Mouse (Mus musculus) limb, embryonic 12.5 days (tissue): ENCODE data around the gene Focad. TPM values are rescaled to one million over a fixed set of nuclear protein-coding genes. Genes with fewer than 3 reads are reported as not detected.

Experiments used
- ATAC-seq: fragments of 200-750 bp; cut with Nextera tagmentation; 2 replicates; pipeline ENCODE4 v1.8.0; 2017; ENCODE audit warnings: low read depth, moderate TSS enrichment; ENCODE audit not compliant: insufficient number of reproducible peaks, insufficient read depth, low FRiP score, low TSS enrichment
- H3K27ac ChIP-seq: fragments of 300-500 bp; sonication (generic); 2 replicates; pipeline ENCODE4 v1.5.1; 2016; ENCODE audit warnings: mild to moderate bottlenecking, moderate library complexity
- H3K27me3 ChIP-seq: fragments of 300-500 bp; sonication (generic); 2 replicates; pipeline ENCODE4 v1.6.1; 2016; ENCODE audit warnings: mild to moderate bottlenecking, moderate library complexity
- H3K36me3 ChIP-seq: fragments of 300-500 bp; sonication (generic); 2 replicates; pipeline ENCODE4 v1.6.1; 2016; ENCODE audit warnings: mild to moderate bottlenecking, moderate library complexity
- H3K4me1 ChIP-seq: fragments of 300-500 bp; sonication (generic); replicated peaks from 2 replicates; pipeline ENCODE4 v1.6.1; 2016
- H3K4me2 ChIP-seq: fragments of 300-500 bp; sonication (generic); 2 replicates; pipeline ENCODE4 v1.6.1; 2016; ENCODE audit warnings: mild to moderate bottlenecking, moderate library complexity
- H3K4me3 ChIP-seq: fragments of 300-500 bp; sonication (generic); replicated peaks from 2 replicates; pipeline ENCODE4 v1.5.1; 2016; ENCODE audit warnings: mild to moderate bottlenecking
- H3K9ac ChIP-seq: fragments of 300-500 bp; sonication (generic); replicated peaks from 2 replicates; pipeline ENCODE4 v1.6.1; 2016; ENCODE audit warnings: mild to moderate bottlenecking, moderate library complexity
- H3K9me3 ChIP-seq: fragments of 300-500 bp; sonication (generic); 2 replicates; pipeline ENCODE4 v1.6.1; 2016; ENCODE audit warnings: mild to moderate bottlenecking, moderate library complexity
- WGBS: fragments of 180-500 bp; shearing (Covaris S2); methylation state at CpG from one replicate; pipeline ENCODE4 v1.1.7; 2016; 5-methylcytosine and 5-hydroxymethylcytosine counted together
- polyA plus RNA-seq: library from polyadenylated mRNA; unstranded; fragments of >200 nt; fragmentation: Nextera tagmentation; extraction: Ambion mirVana; gene quantifications from 2 replicates; pipeline ENCODE4 v1.2.1, GENCODE M21; 2016

The Focad gene
- polyA plus RNA-seq, 1 experiment from 2014 or later: 13.7 TPM

- Histone ChIP-seq H3K27me3 (no peaks in the 10 kb centered on the region), H3K9ac (no peak overlapping the region), H3K36me3 (no peaks in the 10 kb centered on the region), H3K4me1 (no peaks in the 10 kb centered on the region), H3K9me3 (no peaks in the 10 kb centered on the region), H3K4me2 (no peak overlapping the region), H3K27ac (no peak overlapping the region), H3K4me3 (no peak overlapping the region)
- 88% methylated on average over 7 of the region's 7 CpGs for WGBS
- no peak for ATAC-seq
Measured at GRCm38 (mm10) chr4:88400992-88401313, 306.5 kb downstream of the Focad start.

GRCm38 (mm10) chr4:88402884-88403283, 308.5 kb downstream of the Focad start:
- WGBS: 88% methylated on average over 6 of the region's 6 CpGs
- H3K4me3 ChIP-seq: no peak overlapping the region
- H3K9me3 ChIP-seq: no peaks in the 10 kb centered on the region
- peaks cover 3% of the 10 kb centered on the region; the same call in 1 of the 2 replicates for H3K36me3 ChIP-seq
- peaks cover 6% of the 10 kb centered on the region; the same call in 1 of the 2 replicates for H3K4me1 ChIP-seq
- H3K27me3 ChIP-seq: no peaks in the 10 kb centered on the region
- ATAC-seq: no peak
- no peak overlapping the region for H3K27ac ChIP-seq
- H3K9ac ChIP-seq: no peak overlapping the region
- H3K4me2 ChIP-seq: no peak overlapping the region

- no peak overlapping the region for H3K4me2 ChIP-seq
- H3K27ac ChIP-seq: no peak overlapping the region
- peaks cover 6% of the 10 kb centered on the region; the same call in 1 of the 2 replicates for H3K4me1 ChIP-seq
- H3K4me3 ChIP-seq: no peak overlapping the region
- no peak overlapping the region for H3K9ac ChIP-seq
- H3K36me3 ChIP-seq: peaks cover 3% of the 10 kb centered on the region; the same call in 1 of the 2 replicates
- WGBS: 91% methylated on average over 4 of the region's 4 CpGs
- no peaks in the 10 kb centered on the region for H3K9me3 ChIP-seq
- no peaks in the 10 kb centered on the region for H3K27me3 ChIP-seq
- ATAC-seq: no peak
Measured at GRCm38 (mm10) chr4:88406887-88407696, 312.7 kb downstream of the Focad start.

GRCm38 (mm10) chr4:88409279-88409678, 314.9 kb downstream of the Focad start:
- Histone ChIP-seq H3K9me3 (no peaks in the 10 kb centered on the region), H3K27me3 (no peaks in the 10 kb centered on the region), H3K36me3 (peaks cover 3% of the 10 kb centered on the region; the same call in 1 of the 2 replicates), H3K4me1 (peaks cover 6% of the 10 kb centered on the region; the same call in 1 of the 2 replicates), H3K4me2 (no peak overlapping the region), H3K4me3 (no peak overlapping the region), H3K9ac (no peak overlapping the region), H3K27ac (no peak overlapping the region)
- ATAC-seq: no peak
- 93% methylated on average over 4 of the region's 4 CpGs for WGBS

GRCm38 (mm10) chr4:88412331-88412730, 317.9 kb downstream of the Focad start:
- H3K27me3 ChIP-seq: no peaks in the 10 kb centered on the region
- H3K4me2 ChIP-seq: no peak overlapping the region
- H3K9ac ChIP-seq: no peak overlapping the region
- no peak overlapping the region for H3K27ac ChIP-seq
- H3K4me1 ChIP-seq: no peaks in the 10 kb centered on the region
- 87% methylated on average over 2 of the region's 2 CpGs for WGBS
- no peaks in the 10 kb centered on the region for H3K9me3 ChIP-seq
- no peaks in the 10 kb centered on the region; the same call in 1 of the 2 replicates for H3K36me3 ChIP-seq
- H3K4me3 ChIP-seq: no peak overlapping the region
- no peak for ATAC-seq

- Histone ChIP-seq H3K4me2 (no peak overlapping the region), H3K4me3 (no peak overlapping the region), H3K27me3 (no peaks in the 10 kb centered on the region), H3K27ac (no peak overlapping the region), H3K9me3 (no peaks in the 10 kb centered on the region), H3K4me1 (no peaks in the 10 kb centered on the region), H3K36me3 (no peaks in the 10 kb centered on the region), H3K9ac (no peak overlapping the region)
- WGBS: 66% methylated on average over 2 of the region's 2 CpGs
- ATAC-seq: no peak
Measured at GRCm38 (mm10) chr4:88415017-88415416, 320.6 kb downstream of the Focad start.

- WGBS: 93% methylated on average over 5 of the region's 5 CpGs
- ATAC-seq: no peak
Measured at GRCm38 (mm10) chr4:88419378-88419777, 324.9 kb downstream of the Focad start.

GRCm38 (mm10) chr4:88424563-88424962, 330.1 kb downstream of the Focad start:
- H3K27ac ChIP-seq: no peak overlapping the region
- no peak for ATAC-seq
- no peaks in the 10 kb centered on the region for H3K36me3 ChIP-seq
- no peak overlapping the region for H3K4me3 ChIP-seq
- H3K9me3 ChIP-seq: no peaks in the 10 kb centered on the region
- H3K27me3 ChIP-seq: no peaks in the 10 kb centered on the region
- no peaks in the 10 kb centered on the region for H3K4me1 ChIP-seq
- H3K9ac ChIP-seq: no peak overlapping the region
- H3K4me2 ChIP-seq: no peak overlapping the region

More at GRCm38 (mm10) chr4:88419378-88419777, 324.9 kb downstream of the Focad start:
- H3K4me3 ChIP-seq: no peak overlapping the region
- H3K4me1 ChIP-seq: no peaks in the 10 kb centered on the region
- no peak overlapping the region for H3K9ac ChIP-seq
- H3K27ac ChIP-seq: no peak overlapping the region
- no peaks in the 10 kb centered on the region for H3K36me3 ChIP-seq
- H3K9me3 ChIP-seq: no peaks in the 10 kb centered on the region
- H3K4me2 ChIP-seq: no peak overlapping the region
- no peaks in the 10 kb centered on the region for H3K27me3 ChIP-seq

GRCm38 (mm10) chr4:88427630-88428239, 333.3 kb downstream of the Focad start:
- WGBS: 83% methylated on average over 2 of the region's 2 CpGs
- Histone ChIP-seq H3K36me3 (no peaks in the 10 kb centered on the region), H3K27me3 (no peaks in the 10 kb centered on the region), H3K4me1 (no peaks in the 10 kb centered on the region), H3K4me3 (no peak overlapping the region), H3K9me3 (no peaks in the 10 kb centered on the region), H3K27ac (no peak overlapping the region), H3K9ac (no peak overlapping the region), H3K4me2 (no peak overlapping the region)
- ATAC-seq: no peak

GRCm38 (mm10) chr4:88432412-88433024, 338.1 kb downstream of the Focad start:
- Histone ChIP-seq H3K4me3 (no peak overlapping the region), H3K36me3 (no peaks in the 10 kb centered on the region), H3K4me1 (no peaks in the 10 kb centered on the region), H3K27me3 (no peaks in the 10 kb centered on the region), H3K27ac (no peak overlapping the region), H3K9me3 (no peaks in the 10 kb centered on the region), H3K9ac (no peak overlapping the region), H3K4me2 (no peak overlapping the region)
- no peak for ATAC-seq
- 78% methylated on average over 8 of the region's 8 CpGs for WGBS

- no peaks in the 10 kb centered on the region; the same call in 1 of the 2 replicates for H3K27me3 ChIP-seq
- peaks cover 8% of the 10 kb centered on the region for H3K4me1 ChIP-seq
- no peaks in the 10 kb centered on the region for H3K9me3 ChIP-seq
- no peak overlapping the region for H3K4me3 ChIP-seq
- H3K36me3 ChIP-seq: no peaks in the 10 kb centered on the region
- no peak overlapping the region for H3K4me2 ChIP-seq
- 70% methylated on average over 6 of the region's 6 CpGs for WGBS
- ATAC-seq: no peak
- H3K27ac ChIP-seq: no peak overlapping the region
- no peak overlapping the region for H3K9ac ChIP-seq
Measured at GRCm38 (mm10) chr4:88436593-88437165, 342.2 kb downstream of the Focad start.
